Mouse (Mus musculus): ENCODE measurements around the gene Rplp1.

The Rplp1 gene

GRCm38 (mm10) chr9:61914203-61914916 lies at the start of gene Rplp1:
TSS of gene Rplp1 (minus strand) at chr9:61914542.
- DNase-seq = peak; percentile 98

- DNase-seq = no peak
Observed at GRCm38 (mm10) chr9:61963356-61963755, 49.0 kb upstream of the Rplp1 start.

GRCm38 (mm10) chr9:61961181-61961580 lies 46.8 kb upstream of the Rplp1 start:
- no peak for DNase-seq

GRCm38 (mm10) chr9:61960753-61961152 lies 46.4 kb upstream of the Rplp1 start:
- DNase-seq = peak; percentile 78

GRCm38 (mm10) chr9:61959921-61960569 lies 45.7 kb upstream of the Rplp1 start:
- DNase-seq = no peak

GRCm38 (mm10) chr9:61954707-61955106 lies 40.4 kb upstream of the Rplp1 start:
- no peak for DNase-seq

- DNase-seq = no peak
Observed at GRCm38 (mm10) chr9:61952241-61952640, 37.9 kb upstream of the Rplp1 start.

- DNase-seq = peak; percentile 85
Observed at GRCm38 (mm10) chr9:61947402-61948346, 33.3 kb upstream of the Rplp1 start.

DNA sequence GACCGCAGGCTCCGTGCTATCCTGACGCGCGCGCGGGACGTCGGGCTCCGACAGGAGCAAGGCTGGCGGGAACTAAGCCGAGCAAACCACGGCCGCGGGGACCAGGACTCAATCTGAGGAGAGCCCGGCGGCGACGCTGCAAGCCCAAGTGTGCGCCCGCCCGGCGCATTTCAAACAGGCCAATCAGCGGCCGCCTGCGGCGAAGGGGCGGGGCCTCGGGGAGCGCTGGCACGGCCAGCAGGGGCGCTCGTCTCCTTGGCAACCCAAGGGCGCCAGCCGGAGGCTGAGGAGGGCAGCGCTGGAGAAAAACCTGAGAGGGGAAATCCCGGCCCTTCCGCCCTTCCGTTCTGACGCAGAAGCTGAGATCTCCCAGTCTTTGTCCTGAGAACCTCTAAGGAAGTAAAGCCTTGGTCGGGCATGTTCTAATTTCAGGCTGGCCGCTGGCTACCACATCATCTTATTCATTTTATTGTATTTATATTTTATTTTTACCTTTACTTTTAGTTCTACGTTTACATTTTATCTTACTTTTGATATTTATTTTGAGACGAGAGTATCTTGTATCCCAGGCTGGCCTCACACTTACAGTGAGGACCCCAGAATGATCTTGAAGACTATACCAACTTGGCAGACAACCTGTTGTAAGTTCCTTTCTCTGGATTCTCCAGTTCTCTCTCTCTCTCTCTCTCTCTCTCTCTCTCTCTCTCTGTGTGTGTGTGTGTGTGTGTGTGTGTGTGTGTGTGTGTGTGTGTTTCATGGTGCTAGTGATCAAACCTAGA lies 32.5 kb upstream of the Rplp1 start, which contains the start of gene Kif23:
Gene Kif23, minus strand, starts transcription at position 152 of the 779 bp plus-strand sequence.
- DNase-seq = peak; percentile 98

GRCm38 (mm10) chr9:61945973-61946611 lies 31.8 kb upstream of the Rplp1 start:
- DNase-seq = peak; percentile 49

GRCm38 (mm10) chr9:61941054-61941453 lies 26.7 kb upstream of the Rplp1 start:
- no peak for DNase-seq

GRCm38 (mm10) chr9:61933333-61933732 lies 19.0 kb upstream of the Rplp1 start:
- no peak for DNase-seq

DNA sequence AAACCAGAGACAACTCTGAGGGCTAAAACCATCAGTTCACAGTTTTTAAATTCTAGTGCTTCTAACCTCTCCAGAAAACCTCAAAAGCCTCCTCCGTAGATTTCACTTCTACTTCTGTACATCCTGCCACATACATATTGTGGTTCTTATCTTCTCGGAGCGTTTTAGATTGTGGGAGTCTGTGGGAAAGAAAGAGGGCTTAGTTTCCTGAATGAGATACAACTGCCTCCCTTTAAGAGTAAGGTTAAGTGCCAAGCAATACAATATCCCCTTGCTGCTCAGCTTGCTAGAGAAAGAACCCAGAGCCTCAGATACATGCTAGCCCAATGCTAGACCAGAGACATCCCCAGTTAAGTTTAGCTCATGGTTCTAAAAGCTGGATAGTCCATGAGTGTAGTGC lies 17.7 kb upstream of the Rplp1 start:
- DNase-seq = no peak

GRCm38 (mm10) chr9:61925086-61925660 lies 10.8 kb upstream of the Rplp1 start:
- no peak for DNase-seq

GRCm38 (mm10) chr9:61920331-61920730 lies 6.0 kb upstream of the Rplp1 start:
- DNase-seq = no peak

DNA sequence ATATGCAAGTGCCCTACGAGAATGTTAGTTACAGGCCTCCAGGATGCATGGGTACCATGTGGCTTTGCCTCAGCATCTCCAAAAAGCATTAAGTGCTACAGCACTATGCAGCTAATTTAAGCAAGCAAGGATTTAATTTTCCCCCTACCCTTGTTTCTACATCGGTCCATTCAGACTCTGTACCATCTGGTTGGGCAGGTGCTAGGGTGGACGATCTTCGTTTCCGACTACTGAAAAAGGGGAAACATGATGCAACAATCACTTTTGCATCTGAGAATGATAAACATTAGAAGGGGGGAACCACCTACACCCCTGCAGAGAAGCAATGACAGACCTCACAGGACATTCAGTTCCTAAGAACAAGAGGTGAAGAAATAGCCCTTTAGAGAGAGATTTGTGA lies 5.1 kb upstream of the Rplp1 start:
- no peak for DNase-seq

GRCm38 (mm10) chr9:61917436-61917835 lies 3.1 kb upstream of the Rplp1 start:
- DNase-seq = no peak

DNA sequence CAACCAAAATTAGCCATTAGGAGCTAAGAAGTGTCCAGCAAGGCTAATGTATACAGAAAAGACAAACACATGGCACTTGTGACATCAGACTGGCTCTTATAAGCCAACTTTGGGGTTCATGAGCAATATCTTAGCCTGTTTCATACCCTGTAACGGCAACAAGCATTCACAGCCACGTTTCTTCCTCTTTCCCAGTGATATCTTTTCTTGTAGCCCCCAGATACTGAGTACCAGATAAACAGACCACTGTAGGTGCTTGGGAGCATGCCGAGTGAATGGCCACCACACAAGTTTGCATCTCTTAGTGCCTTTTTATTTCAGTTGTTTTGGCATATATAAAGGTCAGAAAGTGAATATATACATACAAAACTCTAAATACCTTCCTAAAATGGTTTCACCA lies 2.6 kb upstream of the Rplp1 start:
- no peak for DNase-seq

- no peak for DNase-seq
Observed at GRCm38 (mm10) chr9:61915393-61916005, 1.2 kb upstream of the Rplp1 start.

- no peak for DNase-seq
Observed at GRCm38 (mm10) chr9:61914917-61915300, 567 bp upstream of the Rplp1 start.
